Mouse (Mus musculus) ES-E14 (cell line): Measurements from ENCODE around the gene Slc13a3. TPM values are rescaled to one million over a fixed set of nuclear protein-coding genes. Genes with fewer than 3 reads are reported as not detected.

ENCODE experiments used
- DNase-seq: peaks from one replicate; pipeline ENCODE4 v3.0.0-alpha.2; 2013; ENCODE audit warnings: low read depth, low spot score
- H3K27ac ChIP-seq: 2 replicates; pipeline ENCODE4 v1.5.1; 2012; ENCODE audit warnings: low read depth, mild to moderate bottlenecking, low read length, moderate library complexity, mixed read lengths; ENCODE audit not compliant: poor library complexity, insufficient read depth, severe bottlenecking
- H3K36me3 ChIP-seq: 2 replicates; pipeline ENCODE4 v1.6.1; 2012; ENCODE audit warnings: mild to moderate bottlenecking, low read length, moderate library complexity, mixed read lengths; ENCODE audit not compliant: control insufficient read depth, poor library complexity, insufficient read depth, severe bottlenecking
- H3K4me1 ChIP-seq, 2 experiments: fragments of 150-350 bp in 1 of 2; sonication (generic) in 1 of 2; 2 replicates each; pipeline ENCODE4 v1.6.1; 2012; ENCODE audit warnings: low read length in 2 of 2, mild to moderate bottlenecking in 1 of 2, mixed read lengths in 1 of 2; ENCODE audit not compliant: control insufficient read depth in 2 of 2, insufficient read depth in 2 of 2, poor library complexity in 1 of 2
- H3K4me3 ChIP-seq, 2 experiments: fragments of 150-350 bp in 1 of 2; sonication (generic) in 1 of 2; 2 replicates each; pipeline ENCODE4 v1.5.1; 2012; ENCODE audit warnings: low read length in 2 of 2, low read depth in 1 of 2, mild to moderate bottlenecking in 1 of 2, mixed read lengths in 1 of 2; ENCODE audit not compliant: insufficient read depth in 1 of 2, poor library complexity in 1 of 2, severe bottlenecking in 1 of 2
- H3K9ac ChIP-seq: 2 replicates; pipeline ENCODE4 v1.6.1; 2012; ENCODE audit warnings: low read depth, mild to moderate bottlenecking, low read length, mixed read lengths; ENCODE audit not compliant: poor library complexity, insufficient read depth, severe bottlenecking
- H3K9me3 ChIP-seq: fragments of 150-350 bp; sonication (generic); 2 replicates; pipeline ENCODE4 v1.6.1; 2012; ENCODE audit warnings: low read depth, mild to moderate bottlenecking, low read length; ENCODE audit not compliant: control insufficient read depth, insufficient read depth
- CHD2 ChIP-seq: IDR thresholded peaks from 2 replicates; pipeline ENCODE4 v1.6.1; 2014; ENCODE audit warnings: mild to moderate bottlenecking, low read depth, low read length, inconsistent platforms
- HCFC1 ChIP-seq: IDR thresholded peaks from 2 replicates; pipeline ENCODE4 v1.6.1; 2012; ENCODE audit warnings: low read length, inconsistent platforms, borderline replicate concordance; ENCODE audit not compliant: insufficient read depth
- MAFK ChIP-seq: IDR thresholded peaks from 2 replicates; pipeline ENCODE4 v1.6.1; 2014; ENCODE audit warnings: mild to moderate bottlenecking, low read depth, low read length, inconsistent platforms; ENCODE audit not compliant: insufficient read depth
- ZC3H11A ChIP-seq: IDR thresholded peaks from 2 replicates; pipeline ENCODE4 v1.6.1; 2012; ENCODE audit warnings: low read depth, mild to moderate bottlenecking, inconsistent platforms, low read length, borderline replicate concordance
- ZNF384 ChIP-seq: IDR thresholded peaks from 2 replicates; pipeline ENCODE4 v1.6.1; 2012; ENCODE audit warnings: low read depth, low read length, inconsistent platforms
- in situ Hi-C, 2 experiments: fragments of 600-800 bp; cut with MboI; formaldehyde crosslinking; loops; one replicate each; pipeline ENCODE4 v1.15.1; 2025; ENCODE audit warnings: low sequenced_read_pairs in 2 of 2, inconsistent platforms in 1 of 2; ENCODE audit not compliant: unreplicated experiment in 2 of 2
- total RNA-seq: library from RNA; depleted of rRNA; stranded (reverse); fragments of 300-350 nt; gene quantifications from 2 replicates; pipeline ENCODE4 v1.2.3, GENCODE M21; 2012; rRNA removed

Slc13a3 gene
- total RNA-seq, 1 experiment: 0.22 TPM

DNA sequence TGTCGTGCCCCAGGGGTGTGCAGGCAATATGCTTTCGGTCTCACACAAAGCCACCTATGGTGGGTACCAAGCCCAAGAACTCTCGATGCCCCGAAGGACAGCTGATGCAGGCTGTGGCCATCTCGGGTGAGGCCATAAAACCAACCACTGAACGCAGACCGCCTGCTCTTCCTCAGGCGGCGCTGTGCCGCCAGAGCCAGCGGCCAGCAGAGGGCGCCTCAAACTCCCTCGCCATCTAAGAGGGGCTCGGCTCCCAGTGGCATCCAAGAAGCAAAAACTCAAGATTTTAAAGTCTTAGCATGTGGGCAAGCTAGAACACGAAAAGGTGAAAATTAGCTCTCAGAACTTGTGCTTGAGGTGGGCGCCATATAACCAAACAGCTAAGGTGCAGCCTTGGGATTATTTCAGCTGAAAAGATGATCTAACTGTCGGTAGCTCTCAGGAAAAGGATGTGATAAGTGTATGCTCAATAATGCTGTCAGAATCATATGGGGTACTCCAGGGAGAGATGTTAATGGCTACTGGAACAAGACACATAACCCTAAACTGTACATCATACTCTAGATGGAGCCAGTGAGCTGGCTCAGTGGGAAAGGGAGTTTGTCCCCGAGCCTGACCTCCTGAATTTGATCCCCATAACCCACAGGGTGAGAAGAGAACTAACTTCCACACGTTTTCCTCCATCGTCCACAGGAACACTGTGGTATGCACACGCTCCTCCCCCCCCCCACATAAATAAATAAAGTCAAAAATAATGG lies 108.5 kb downstream of the Slc13a3 start:
- Histone ChIP-seq H3K4me3 (peak overlapping the region in 1 of 2 experiments; percentile 27; a peak in 1 of 4 replicates), H3K9ac (peak overlapping the region; percentile 28; the same call in 1 of the 2 replicates), H3K27ac (no peak overlapping the region), H3K4me1 (peaks cover 0 to 20% of the 10 kb centered on the region in 2 experiments; a peak in 2 of 4 replicates), H3K36me3 (no peaks in the 10 kb centered on the region), H3K9me3 (no peaks in the 10 kb centered on the region)
- in situ Hi-C loops: loop anchor here in 1 of 2 experiments (5.0 kb wide), 1 partner anchor 287 kb away; no protein-coding TSS in a partner anchor
- TF ChIP-seq HCFC1 (no peak), CHD2 (no peak)
- no peak for DNase-seq

DNA sequence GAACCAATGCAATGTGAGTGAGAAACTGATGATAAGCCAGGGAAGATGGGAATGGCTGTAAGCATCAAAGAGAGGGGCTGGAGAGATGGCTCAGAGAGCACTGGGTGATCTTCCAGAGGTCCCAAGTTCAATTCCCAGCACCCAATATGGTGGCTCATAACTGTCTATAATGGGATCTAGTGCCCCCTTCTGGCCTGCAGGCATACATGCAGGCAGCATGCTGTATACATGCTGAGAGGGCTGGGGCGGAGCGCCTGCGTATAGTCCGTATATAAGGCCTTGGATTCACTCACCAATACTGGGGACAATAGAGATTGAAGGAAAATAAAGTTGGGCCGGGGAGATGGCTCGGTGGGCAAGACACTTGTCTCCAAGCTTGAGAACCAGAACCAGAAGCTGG lies 109.7 kb downstream of the Slc13a3 start:
- H3K9me3 ChIP-seq: no peaks in the 10 kb centered on the region
- H3K9ac ChIP-seq: no peak overlapping the region; the same call in 1 of the 2 replicates
- TF ChIP-seq CHD2 (no peak), MAFK (no peak), ZC3H11A (no peak), HCFC1 (no peak), ZNF384 (no peak)
- DNase-seq: no peak
- no peak overlapping the region for H3K4me3 ChIP-seq
- peaks cover 0 to 17% of the 10 kb centered on the region in 2 experiments; a peak in 2 of 4 replicates for H3K4me1 ChIP-seq
- H3K27ac ChIP-seq: no peak overlapping the region
- H3K36me3 ChIP-seq: no peaks in the 10 kb centered on the region
- in situ Hi-C loops: loop anchor here in 1 of 2 experiments (5.0 kb wide), 1 partner anchor 286 kb away; no protein-coding TSS in a partner anchor

GRCm38 (mm10) chr2:165360861-165361260 lies 112.2 kb downstream of the Slc13a3 start:
- peaks cover 0 to 8% of the 10 kb centered on the region in 2 experiments; a peak in 2 of 4 replicates for H3K4me1 ChIP-seq
- H3K4me3 ChIP-seq: no peak overlapping the region
- H3K36me3 ChIP-seq: no peaks in the 10 kb centered on the region
- H3K9me3 ChIP-seq: no peaks in the 10 kb centered on the region
- in situ Hi-C loops: loop anchor here in 1 of 2 experiments (5.0 kb wide), 1 partner anchor 284 kb away; no protein-coding TSS in a partner anchor
- H3K27ac ChIP-seq: no peak overlapping the region
- no peak for TF ChIP-seq HCFC1
- peak; percentile 90 for TF ChIP-seq ZC3H11A
- peak; percentile 62 for DNase-seq
- H3K9ac ChIP-seq: no peak overlapping the region

Other genes starting within 250 kb of the Slc13a3 start
- 0.13 and 0.21 TPM in 2 replicates for gene Cdh22, start 238.4 kb downstream of the Slc13a3 start, total RNA-seq
- gene Slc35c2, start 185.4 kb downstream of the Slc13a3 start, total RNA-seq: 36.4 and 48.2 TPM in 2 replicates
- gene Elmo2, start 146.8 kb downstream of the Slc13a3 start, total RNA-seq: 21.1 and 21.7 TPM in 2 replicates
- 0.37 TPM in 1 of 2 replicates, not detected in the other for gene Zfp663, start 104.5 kb downstream of the Slc13a3 start, total RNA-seq
- 4.5 and 6.5 TPM in 2 replicates for gene Zfp334, start 85.0 kb downstream of the Slc13a3 start, total RNA-seq
- 0.13 and 0.58 TPM in 2 replicates for gene Ocstamp, start 72.8 kb downstream of the Slc13a3 start, total RNA-seq
- 19.5 and 22.0 TPM in 2 replicates for gene Trp53rka, start 20.1 kb upstream of the Slc13a3 start, total RNA-seq
- gene Slc2a10, start 30.6 kb upstream of the Slc13a3 start, total RNA-seq: 0.16 and 0.27 TPM in 2 replicates
- 0.21 and 0.40 TPM in 2 replicates for gene Eya2, start 121.8 kb upstream of the Slc13a3 start, total RNA-seq